Mouse (Mus musculus): ENCODE measurements around the gene Kcnip4. TPM values are rescaled to one million over a fixed set of nuclear protein-coding genes. Genes with fewer than 3 reads are reported as not detected.

Gene Kcnip4
- polyA plus RNA-seq, 1 experiment from 2014 or later, result 3.0 TPM

- ATAC-seq (ENCODE audit: insufficient number of reproducible peaks, low FRiP score, low TSS enrichment, low read depth), result no peak
These were observed 1035.0 kb downstream of the Kcnip4 start for GRCm38 (mm10) chr5:48489549-48490288.

DNA sequence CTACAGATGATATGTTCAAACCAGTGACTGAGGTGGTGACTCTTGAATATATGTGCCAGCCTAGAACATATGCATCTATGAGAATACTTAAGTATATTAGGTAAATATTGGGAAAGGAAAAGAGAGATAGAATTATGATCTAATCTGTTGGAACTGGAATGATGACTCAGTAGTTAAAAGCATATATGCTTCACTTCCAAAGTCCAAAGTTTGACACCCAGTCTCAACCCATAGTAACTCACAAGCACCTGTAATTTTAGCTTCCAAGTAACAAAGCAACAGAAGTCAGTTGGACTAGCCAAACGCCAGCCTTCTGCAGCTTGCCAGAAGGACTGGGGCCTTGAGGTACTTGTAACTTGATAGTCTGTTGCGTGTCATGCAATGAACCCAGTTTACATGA is 1041.6 kb downstream of the Kcnip4 start:
- H3K27ac ChIP-seq (replicated peaks), result no peak overlapping the region
- H3K9me3 ChIP-seq (replicated peaks), result no peaks in the 10 kb centered on the region
- no peak for ATAC-seq (ENCODE audit: insufficient number of reproducible peaks, low FRiP score, low TSS enrichment, low read depth)
- H3K4me3 ChIP-seq (replicated peaks), result no peak overlapping the region
- H3K27me3 ChIP-seq, result no peaks in the 10 kb centered on the region
- no peaks in the 10 kb centered on the region for H3K36me3 ChIP-seq
- H3K4me1 ChIP-seq, result no peaks in the 10 kb centered on the region
- no peak overlapping the region for H3K4me2 ChIP-seq (replicated peaks)
- no peak overlapping the region for H3K9ac ChIP-seq
- WGBS, result 66% methylated on average over 2 of the region's 2 CpGs

More at GRCm38 (mm10) chr5:48489549-48490288, 1035.0 kb downstream of the Kcnip4 start:
- Histone ChIP-seq H3K9ac (no peak overlapping the region), H3K9me3 (replicated peaks) (no peaks in the 10 kb centered on the region), H3K4me1 (no peaks in the 10 kb centered on the region), H3K4me2 (replicated peaks) (no peak overlapping the region), H3K4me3 (replicated peaks) (no peak overlapping the region), H3K36me3 (no peaks in the 10 kb centered on the region), H3K27ac (replicated peaks) (no peak overlapping the region), H3K27me3 (no peaks in the 10 kb centered on the region)
- WGBS, result 54% methylated on average over 5 of the region's 5 CpGs

DNA sequence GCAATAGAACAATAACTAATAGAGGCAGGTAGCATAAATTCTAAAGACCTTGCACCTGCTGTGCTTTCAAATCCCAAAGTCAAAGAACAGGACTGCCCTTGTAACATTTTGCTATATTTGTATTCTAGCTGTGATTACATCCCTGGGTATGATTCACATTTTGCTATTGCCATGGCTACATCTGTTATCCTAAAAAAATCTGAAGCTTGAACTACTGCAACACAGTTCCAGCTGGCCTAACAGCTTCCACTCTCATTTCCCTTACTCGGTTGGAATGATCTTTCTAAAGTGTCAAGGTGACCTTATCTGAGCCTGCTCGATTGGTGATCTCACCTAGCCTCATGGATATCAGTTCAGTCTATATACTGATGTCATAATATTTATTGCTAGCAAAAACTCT is 1064.5 kb downstream of the Kcnip4 start:
- Histone ChIP-seq H3K36me3 (no peaks in the 10 kb centered on the region), H3K27ac (replicated peaks) (no peak overlapping the region), H3K9me3 (replicated peaks) (no peaks in the 10 kb centered on the region), H3K4me3 (replicated peaks) (no peak overlapping the region), H3K4me1 (no peaks in the 10 kb centered on the region), H3K27me3 (no peaks in the 10 kb centered on the region), H3K4me2 (replicated peaks) (no peak overlapping the region), H3K9ac (no peak overlapping the region)
- ATAC-seq (ENCODE audit: insufficient number of reproducible peaks, low FRiP score, low TSS enrichment, low read depth), result no peak
- WGBS, result 57% methylated on average over 2 of the region's 2 CpGs

- H3K4me3 ChIP-seq (replicated peaks), result no peak overlapping the region
- H3K27ac ChIP-seq (replicated peaks), result no peak overlapping the region
- H3K4me2 ChIP-seq (replicated peaks), result no peak overlapping the region
- no peaks in the 10 kb centered on the region for H3K9me3 ChIP-seq (replicated peaks)
- no peaks in the 10 kb centered on the region for H3K4me1 ChIP-seq
- 50% methylated on average over 1 of the region's 1 CpGs for WGBS
- no peaks in the 10 kb centered on the region for H3K36me3 ChIP-seq
- H3K27me3 ChIP-seq, result no peaks in the 10 kb centered on the region
- no peak overlapping the region for H3K9ac ChIP-seq
- no peak for ATAC-seq (ENCODE audit: insufficient number of reproducible peaks, low FRiP score, low TSS enrichment, low read depth)
These were observed 1075.8 kb downstream of the Kcnip4 start for GRCm38 (mm10) chr5:48448888-48449287.

DNA sequence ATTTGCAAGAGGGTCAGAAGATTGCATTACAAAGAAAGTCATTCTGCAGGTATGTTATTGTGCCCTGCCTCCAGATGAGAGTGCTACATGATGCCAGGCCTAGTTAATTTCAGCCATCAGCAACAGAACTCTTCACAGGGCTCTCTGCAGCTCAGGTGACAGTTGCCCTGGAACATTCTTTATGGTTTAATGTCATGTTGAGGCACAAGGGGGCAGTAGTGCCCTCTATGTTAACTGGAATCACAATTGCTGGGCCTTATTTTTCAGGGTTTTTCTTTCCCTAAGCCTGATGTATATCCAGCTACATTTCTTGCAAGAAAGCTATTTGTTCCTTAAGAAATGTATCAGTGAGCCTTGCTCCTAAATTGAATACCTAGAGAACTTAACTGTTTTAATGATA is 1094.2 kb downstream of the Kcnip4 start:
- no peak overlapping the region for H3K9ac ChIP-seq
- ATAC-seq (ENCODE audit: insufficient number of reproducible peaks, low FRiP score, low TSS enrichment, low read depth), result no peak
- no peak overlapping the region for H3K27ac ChIP-seq (replicated peaks)
- no peaks in the 10 kb centered on the region for H3K4me1 ChIP-seq
- H3K4me2 ChIP-seq (replicated peaks), result no peak overlapping the region
- H3K36me3 ChIP-seq, result no peaks in the 10 kb centered on the region
- no peaks in the 10 kb centered on the region for H3K9me3 ChIP-seq (replicated peaks)
- no peaks in the 10 kb centered on the region for H3K27me3 ChIP-seq
- H3K4me3 ChIP-seq (replicated peaks), result no peak overlapping the region

- no peaks in the 10 kb centered on the region for H3K36me3 ChIP-seq
- WGBS, result 82% methylated on average over 1 of the region's 1 CpGs
- no peak overlapping the region for H3K27ac ChIP-seq (replicated peaks)
- no peak overlapping the region for H3K9ac ChIP-seq
- no peak for ATAC-seq (ENCODE audit: insufficient number of reproducible peaks, low FRiP score, low TSS enrichment, low read depth)
- H3K27me3 ChIP-seq, result no peaks in the 10 kb centered on the region
- H3K4me3 ChIP-seq (replicated peaks), result no peak overlapping the region
- no peaks in the 10 kb centered on the region for H3K4me1 ChIP-seq
- H3K9me3 ChIP-seq (replicated peaks), result no peaks in the 10 kb centered on the region
- no peak overlapping the region for H3K4me2 ChIP-seq (replicated peaks)
These were observed 1102.8 kb downstream of the Kcnip4 start for GRCm38 (mm10) chr5:48421957-48422356.

DNA sequence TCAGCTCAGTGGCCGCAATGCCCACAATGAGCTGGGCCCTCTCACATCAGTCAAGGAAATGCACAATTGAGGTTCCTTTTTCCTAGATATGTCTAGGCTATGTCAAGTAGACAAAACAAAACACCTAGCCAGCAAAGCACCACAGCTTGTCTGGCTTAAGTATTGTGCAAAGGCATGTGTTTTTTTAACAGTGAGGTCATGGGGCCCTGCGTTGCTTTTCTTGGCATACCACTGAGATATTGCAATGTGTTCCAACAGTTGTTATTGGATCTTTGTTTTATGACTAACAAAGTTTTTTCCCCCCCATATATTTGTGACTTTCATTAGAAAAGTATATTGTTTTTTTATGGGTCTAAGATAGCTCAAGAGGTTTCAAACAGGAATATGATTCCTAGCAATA is 1105.0 kb downstream of the Kcnip4 start:
- ATAC-seq (ENCODE audit: insufficient number of reproducible peaks, low FRiP score, low TSS enrichment, low read depth), result no peak
- Histone ChIP-seq H3K27ac (replicated peaks) (no peak overlapping the region), H3K4me2 (replicated peaks) (no peak overlapping the region), H3K9me3 (replicated peaks) (no peaks in the 10 kb centered on the region), H3K9ac (no peak overlapping the region), H3K36me3 (no peaks in the 10 kb centered on the region), H3K4me3 (replicated peaks) (no peak overlapping the region), H3K27me3 (no peaks in the 10 kb centered on the region), H3K4me1 (no peaks in the 10 kb centered on the region)
- 91% methylated on average over 2 of the region's 2 CpGs for WGBS

GRCm38 (mm10) chr5:48412261-48412660 is 1112.4 kb downstream of the Kcnip4 start:
- Histone ChIP-seq H3K4me1 (no peaks in the 10 kb centered on the region), H3K9ac (no peak overlapping the region), H3K27ac (replicated peaks) (no peak overlapping the region), H3K4me2 (replicated peaks) (no peak overlapping the region), H3K36me3 (no peaks in the 10 kb centered on the region), H3K27me3 (no peaks in the 10 kb centered on the region), H3K4me3 (replicated peaks) (no peak overlapping the region), H3K9me3 (replicated peaks) (no peaks in the 10 kb centered on the region)
- WGBS, result 95% methylated on average over 4 of the region's 4 CpGs
- no peak for ATAC-seq (ENCODE audit: insufficient number of reproducible peaks, low FRiP score, low TSS enrichment, low read depth)

DNA sequence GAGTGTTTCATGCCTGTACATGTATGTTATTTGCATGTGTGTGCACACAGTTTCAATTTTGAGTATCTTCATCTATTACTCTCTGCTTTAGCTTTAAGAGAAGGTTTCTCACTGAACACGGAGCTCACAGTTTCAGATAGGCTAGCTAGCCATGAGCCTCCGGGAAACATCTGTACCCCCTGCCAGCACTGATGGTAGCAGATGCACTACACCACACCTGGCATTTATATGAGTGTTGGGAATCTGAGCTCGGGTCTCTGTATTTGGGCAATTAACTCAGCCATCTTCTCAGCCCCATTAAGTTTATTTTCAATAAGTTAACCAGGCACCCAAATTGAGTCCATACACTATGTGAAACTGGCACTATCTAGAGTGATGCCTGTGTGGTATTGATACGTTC is 1113.2 kb downstream of the Kcnip4 start:
- ATAC-seq (ENCODE audit: insufficient number of reproducible peaks, low FRiP score, low TSS enrichment, low read depth), result no peak
- 70% methylated on average over 4 of the region's 4 CpGs for WGBS

DNA sequence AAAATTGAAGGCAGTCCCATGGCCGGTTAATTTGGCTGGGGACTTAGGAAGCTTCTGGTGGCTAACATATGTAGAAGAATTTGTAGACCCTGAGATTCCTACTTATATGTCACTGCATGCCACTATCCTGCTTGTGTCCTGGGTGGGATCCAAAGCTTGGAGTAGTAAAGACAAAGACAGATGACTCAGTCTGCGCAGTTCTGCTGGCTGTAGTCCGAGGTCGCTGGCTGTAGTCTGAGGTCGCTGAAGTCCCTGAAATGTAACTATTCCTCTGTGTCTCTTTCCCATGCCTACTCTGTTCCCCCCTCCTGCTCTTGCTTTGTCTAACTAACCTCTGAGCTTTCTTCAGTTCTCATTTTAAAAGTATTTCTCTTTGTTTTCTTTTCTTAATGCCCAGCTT is 1114.4 kb downstream of the Kcnip4 start:
- H3K4me3 ChIP-seq (replicated peaks), result no peak overlapping the region
- no peaks in the 10 kb centered on the region for H3K9me3 ChIP-seq (replicated peaks)
- H3K27me3 ChIP-seq, result no peaks in the 10 kb centered on the region
- H3K4me2 ChIP-seq (replicated peaks), result no peak overlapping the region
- no peak for ATAC-seq (ENCODE audit: insufficient number of reproducible peaks, low FRiP score, low TSS enrichment, low read depth)
- H3K36me3 ChIP-seq, result no peaks in the 10 kb centered on the region
- H3K9ac ChIP-seq, result no peak overlapping the region
- WGBS, result 78% methylated on average over 5 of the region's 5 CpGs
- no peaks in the 10 kb centered on the region for H3K4me1 ChIP-seq
- no peak overlapping the region for H3K27ac ChIP-seq (replicated peaks)

More for the DNA sequence above, 1113.2 kb downstream of the Kcnip4 start:
- H3K9ac ChIP-seq, result no peak overlapping the region
- H3K4me1 ChIP-seq, result no peaks in the 10 kb centered on the region
- no peak overlapping the region for H3K27ac ChIP-seq (replicated peaks)
- no peaks in the 10 kb centered on the region for H3K27me3 ChIP-seq
- H3K4me3 ChIP-seq (replicated peaks), result no peak overlapping the region
- no peaks in the 10 kb centered on the region for H3K36me3 ChIP-seq
- no peaks in the 10 kb centered on the region for H3K9me3 ChIP-seq (replicated peaks)
- H3K4me2 ChIP-seq (replicated peaks), result no peak overlapping the region

DNA sequence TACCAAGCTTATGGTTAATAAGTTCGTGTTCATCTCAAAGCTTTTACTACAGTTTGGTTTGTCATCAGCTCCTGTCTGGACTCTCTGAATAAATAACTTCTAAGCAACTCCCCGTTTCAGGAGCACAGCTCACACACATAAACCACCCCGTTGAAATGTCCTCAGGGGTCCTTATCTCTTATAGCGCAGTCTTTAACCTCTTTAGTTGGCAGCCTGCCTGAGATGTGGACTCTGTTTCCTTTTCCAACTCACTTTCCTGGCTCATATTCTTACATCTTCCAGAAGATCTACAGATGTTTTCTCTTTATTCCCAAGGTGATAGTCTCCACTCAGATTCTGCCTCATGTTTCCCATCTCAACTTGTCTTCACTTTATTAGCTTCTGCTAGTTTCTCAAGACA is 1116.4 kb downstream of the Kcnip4 start:
- Histone ChIP-seq H3K4me3 (replicated peaks) (no peak overlapping the region), H3K4me2 (replicated peaks) (no peak overlapping the region), H3K9ac (no peak overlapping the region), H3K36me3 (no peaks in the 10 kb centered on the region), H3K4me1 (no peaks in the 10 kb centered on the region), H3K9me3 (replicated peaks) (no peaks in the 10 kb centered on the region), H3K27me3 (no peaks in the 10 kb centered on the region), H3K27ac (replicated peaks) (no peak overlapping the region)
- ATAC-seq (ENCODE audit: insufficient number of reproducible peaks, low FRiP score, low TSS enrichment, low read depth), result no peak
- 71% methylated on average over 4 of the region's 4 CpGs for WGBS

DNA sequence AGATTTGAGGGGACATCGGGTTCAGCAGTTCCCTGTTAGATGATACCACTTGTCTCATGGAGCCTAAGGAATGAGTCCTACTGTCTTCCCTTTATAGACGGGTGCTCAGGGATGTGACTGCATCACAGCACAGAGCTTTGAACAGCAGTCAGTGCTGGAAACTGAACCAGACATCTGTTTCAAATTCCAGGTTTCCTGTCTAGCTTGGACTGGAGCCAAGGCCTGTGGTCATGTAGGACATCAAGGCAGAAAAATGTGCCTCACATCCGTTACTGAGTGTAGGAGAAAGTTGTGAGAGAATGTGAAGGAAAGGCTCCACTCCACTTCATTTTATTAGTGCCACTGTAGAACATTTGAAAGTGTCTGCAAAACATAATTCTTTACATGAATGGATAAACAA is 1122.2 kb downstream of the Kcnip4 start:
- Histone ChIP-seq H3K36me3 (0 out of 2 replicates have a peak, but pooled peaks cover under 1% of the 10 kb centered on the region), H3K9ac (no peak overlapping the region), H3K9me3 (replicated peaks) (no peaks in the 10 kb centered on the region), H3K4me2 (replicated peaks) (no peak overlapping the region), H3K4me1 (0 out of 2 replicates have a peak, but pooled peaks cover 3% of the 10 kb centered on the region), H3K4me3 (replicated peaks) (no peak overlapping the region), H3K27me3 (no peaks in the 10 kb centered on the region), H3K27ac (replicated peaks) (no peak overlapping the region)
- ATAC-seq (ENCODE audit: insufficient number of reproducible peaks, low FRiP score, low TSS enrichment, low read depth), result no peak
- 18% methylated on average over 3 of the region's 3 CpGs for WGBS
